19 mouse cellular contexts compared by ENCODE assay signal in the genomic region with DNA sequence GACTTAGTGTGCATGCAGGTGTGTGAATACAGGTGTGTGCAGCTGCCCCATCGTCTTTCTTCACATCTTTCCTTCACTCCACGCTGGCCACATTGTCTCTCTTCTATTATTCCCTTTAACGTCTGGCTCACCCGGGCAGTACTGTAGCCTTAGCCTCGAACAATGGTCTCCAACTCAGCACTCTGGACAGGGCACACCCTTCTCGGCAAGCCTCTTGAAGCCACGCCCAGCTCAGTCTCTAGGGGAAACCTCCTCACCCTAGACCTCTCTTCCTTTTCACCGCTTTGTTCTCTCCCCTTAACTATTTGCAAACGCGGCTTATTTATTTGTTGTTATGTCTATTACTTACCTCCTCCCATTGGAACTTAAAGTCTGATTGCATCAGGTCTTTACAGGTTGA. TPM values are rescaled to one million over a fixed set of nuclear protein-coding genes. Genes with fewer than 3 reads are reported as not detected.
DNase-seq lines count a peak whose midpoint lies in the region; ATAC-seq lines count a peak whose summit lies in the region.
"Had no signal": no experiment of that assay in that cellular context is flagged by ENCODE, and none has a peak within 500 bp of the region (broad histone marks: within the 10 kb centered on the region; RNA-seq: fewer than 3 reads in every experiment).

No protein-coding gene starts in this region.

- no peaks in the 10 kb centered on the region; the same call in 1 of the 2 replicates for H3K27me3 ChIP-seq in splenic B cell, adult 2 months (ENCODE audit: control insufficient read depth, insufficient read depth, low read length, poor library complexity, severe bottlenecking)
- peaks cover 26% of the 10 kb centered on the region for H3K27me3 ChIP-seq in midbrain, embryonic 15.5 days (replicated peaks)

- no peaks in the 10 kb centered on the region for H3K9me3 ChIP-seq in midbrain, embryonic 15.5 days
- H3K9me3 ChIP-seq: embryonic facial prominence, embryonic 15.5 days; forebrain, embryonic 15.5 days; lung, embryonic 15.5 days had no signal

- no peak overlapping the region for H3K27ac ChIP-seq in midbrain, embryonic 15.5 days
- H3K27ac ChIP-seq: embryonic facial prominence, embryonic 15.5 days; forebrain, embryonic 15.5 days; gastrocnemius, adult 2 months; lung, embryonic 15.5 days had no signal

- H3K4me3 ChIP-seq in midbrain, embryonic 15.5 days: no peak overlapping the region
- H3K4me3 ChIP-seq: forebrain, embryonic 15.5 days; lung, embryonic 15.5 days had no signal

- DNase-seq in embryo, embryonic 10 days (ENCODE audit: low spot score): peak; percentile 65
- DNase-seq in embryo, embryonic 9.5 days (ENCODE audit: extremely low spot score): no peak
- peak; percentile 32 for DNase-seq in thymus, postnatal 4 days
- no peak for DNase-seq in thymus, postnatal 0 days (ENCODE audit: low spot score)
- peak; percentile 79 for DNase-seq in splenic B cell, adult 2 months (ENCODE audit: low read depth, low spot score)
- DNase-seq in kidney, adult 9 months: no peak
- DNase-seq: adrenal gland, postnatal 25 days; gastrocnemius, adult 2 months; heart, postnatal 10 days; kidney, postnatal 14 days had no signal

- peaks cover 2% of the 10 kb centered on the region for H3K36me3 ChIP-seq in splenic B cell, adult 2 months (ENCODE audit: control insufficient read depth, insufficient read depth, low read length, poor library complexity, severe bottlenecking)
- no peaks in the 10 kb centered on the region for H3K36me3 ChIP-seq in midbrain, embryonic 15.5 days (replicated peaks)
- H3K36me3 ChIP-seq: embryonic facial prominence, embryonic 15.5 days; forebrain, embryonic 15.5 days; lung, embryonic 15.5 days had no signal

- peaks cover 8% of the 10 kb centered on the region; the same call in 1 of the 2 replicates for H3K4me1 ChIP-seq in midbrain, embryonic 15.5 days

- H3K9ac ChIP-seq in midbrain, embryonic 15.5 days: no peak overlapping the region
- H3K9ac ChIP-seq: embryonic facial prominence, embryonic 15.5 days; forebrain, embryonic 15.5 days; lung, embryonic 15.5 days had no signal

- ATAC-seq in common myeloid progenitor, adult 5-6 weeks (replicated peaks; ENCODE audit: low read depth, poor library complexity, severe bottlenecking): peak; percentile 69
- no peak for ATAC-seq in midbrain, embryonic 15.5 days (replicated peaks)
- ATAC-seq: forebrain, embryonic 15.5 days had no signal

- no peak overlapping the region for H3K4me2 ChIP-seq in midbrain, embryonic 15.5 days
- H3K4me2 ChIP-seq: forebrain, embryonic 15.5 days; midbrain, embryonic 11.5 days had no signal

- WGBS in midbrain, embryonic 15.5 days: 15% methylated on average over 10 of the region's 10 CpGs

RNA-seq across cellular contexts. Expression of gene Palm3, which starts 6.2 kb away (rescaled TPM):
- polyA plus RNA-seq in thymus, postnatal 0 days (2015; fragmentation: Nextera tagmentation; extraction: Ambion mirVana): 5.1 and 5.8 TPM in 2 replicates
- total RNA-seq in common myeloid progenitor, adult 5-6 weeks (2017): not detected in 2 replicates
- 2.6 and 2.8 TPM in 2 replicates for polyA plus RNA-seq in midbrain, embryonic 15.5 days (2015; fragmentation: Nextera tagmentation; extraction: Ambion mirVana)

RNA-seq across cellular contexts. Expression of gene Il27ra, which starts 14.9 kb away (rescaled TPM):
- polyA plus RNA-seq in thymus, postnatal 0 days (2015; fragmentation: Nextera tagmentation; extraction: Ambion mirVana): 20.3 and 20.5 TPM in 2 replicates
- 5.5 and 7.5 TPM in 2 replicates for total RNA-seq in common myeloid progenitor, adult 5-6 weeks (2017)
- 0.58 and 0.68 TPM in 2 replicates for polyA plus RNA-seq in midbrain, embryonic 15.5 days (2015; fragmentation: Nextera tagmentation; extraction: Ambion mirVana)

RNA-seq across cellular contexts. Expression of gene 2210011C24Rik, which starts 15.5 kb away (rescaled TPM):
- polyA plus RNA-seq in thymus, postnatal 0 days (2015; fragmentation: Nextera tagmentation; extraction: Ambion mirVana): 0.23 and 0.60 TPM in 2 replicates
- not detected in 2 replicates for total RNA-seq in common myeloid progenitor, adult 5-6 weeks (2017)
- 0.26 and 0.39 TPM in 2 replicates for polyA plus RNA-seq in midbrain, embryonic 15.5 days (2015; fragmentation: Nextera tagmentation; extraction: Ambion mirVana)
- total RNA-seq: adrenal gland, postnatal 25 days had no signal
- polyA plus RNA-seq: forebrain, embryonic 15.5 days; midbrain, embryonic 11.5 days had no signal

RNA-seq across cellular contexts. Expression of gene Rln3, which starts 17.4 kb away (rescaled TPM):
- polyA plus RNA-seq in thymus, postnatal 0 days (2015; fragmentation: Nextera tagmentation; extraction: Ambion mirVana): 5.3 and 5.7 TPM in 2 replicates
- total RNA-seq in common myeloid progenitor, adult 5-6 weeks (2017): not detected in 2 replicates
- 0.48 and 1.3 TPM in 2 replicates for polyA plus RNA-seq in midbrain, embryonic 15.5 days (2015; fragmentation: Nextera tagmentation; extraction: Ambion mirVana)
- total RNA-seq: adrenal gland, postnatal 25 days; gastrocnemius, adult 2 months; heart, adult 8-10 months; heart, postnatal 10 days; layer of hippocampus, postnatal 25 days had no signal
- polyA plus RNA-seq: embryonic facial prominence, embryonic 15.5 days; forebrain, embryonic 15.5 days; limb, embryonic 14.5 days; lung, embryonic 15.5 days; midbrain, embryonic 11.5 days had no signal

RNA-seq across cellular contexts. Expression of gene 1700067K01Rik, which starts 26.1 kb away (rescaled TPM):
- polyA plus RNA-seq in thymus, postnatal 0 days (2015; fragmentation: Nextera tagmentation; extraction: Ambion mirVana): 0.86 and 1.1 TPM in 2 replicates
- 1.4 TPM in 1 of 2 replicates, not detected in the other for total RNA-seq in common myeloid progenitor, adult 5-6 weeks (2017)
- 0.66 and 1.0 TPM in 2 replicates for polyA plus RNA-seq in midbrain, embryonic 15.5 days (2015; fragmentation: Nextera tagmentation; extraction: Ambion mirVana)
- total RNA-seq: heart, postnatal 10 days had no signal

Comparison
In these comparisons a context has a peak if more than half of its experiments do, and no peak if none do; other contexts are left out.
1. DNase-seq: peak in embryo, embryonic 10 days (single experiment), thymus, postnatal 4 days (single experiment) and splenic B cell, adult 2 months (single experiment); none in embryo, embryonic 9.5 days (single experiment), thymus, postnatal 0 days (single experiment) and kidney, adult 9 months (single experiment).
2. RNA of gene Il27ra, which starts 14.9 kb away (polyA plus RNA-seq): 20.3 to 20.5 TPM in thymus, postnatal 0 days; 0.58 to 0.68 TPM in midbrain, embryonic 15.5 days; every median in the first group is over 10 times any median in the second.